Mouse (Mus musculus) limb, embryonic 10.5 days (tissue): ENCODE data around the gene Slc16a10. TPM values are rescaled to one million over a fixed set of nuclear protein-coding genes. Genes with fewer than 3 reads are reported as not detected.
A peak's percentile ranks its signal among the peaks of the same experiment; 100 is the strongest.

ENCODE experiments used
- DNase-seq: peaks from one replicate; pipeline ENCODE4 v3.0.0-alpha.2; 2017; ENCODE audit warnings: low spot score
- H3K27ac ChIP-seq: fragments of 300-500 bp; sonication (generic); 2 replicates; pipeline ENCODE4 v1.5.1; 2016; ENCODE audit warnings: mild to moderate bottlenecking
- H3K27me3 ChIP-seq: fragments of 300-500 bp; sonication (generic); 2 replicates; pipeline ENCODE4 v1.6.1; 2016; ENCODE audit warnings: low read depth, mild to moderate bottlenecking; ENCODE audit not compliant: poor library complexity, severe bottlenecking
- H3K36me3 ChIP-seq: fragments of 300-500 bp; sonication (generic); 2 replicates; pipeline ENCODE4 v1.6.1; 2016; ENCODE audit warnings: mild to moderate bottlenecking, moderate library complexity
- H3K4me1 ChIP-seq: fragments of 300-500 bp; sonication (generic); 2 replicates; pipeline ENCODE4 v1.6.1; 2016
- H3K4me3 ChIP-seq: fragments of 300-500 bp; sonication (generic); 2 replicates; pipeline ENCODE4 v1.5.1; 2016; ENCODE audit warnings: mild to moderate bottlenecking, moderate library complexity
- H3K9me3 ChIP-seq: fragments of 300-500 bp; sonication (generic); replicated peaks from 2 replicates; pipeline ENCODE4 v1.6.1; 2016; ENCODE audit warnings: mild to moderate bottlenecking
- WGBS: fragments of 180-500 bp; shearing (Covaris S2); methylation state at CpG from one replicate; pipeline ENCODE4 v1.1.7; 2016; 5-methylcytosine and 5-hydroxymethylcytosine counted together
- polyA plus RNA-seq: library from polyadenylated mRNA; unstranded; fragments of >200 nt; fragmentation: Nextera tagmentation; extraction: Ambion mirVana; gene quantifications from 2 replicates; pipeline ENCODE4 v1.2.1, GENCODE M21; 2016

The Slc16a10 gene
- polyA plus RNA-seq, 1 experiment from 2014 or later: 10.4 TPM

DNA sequence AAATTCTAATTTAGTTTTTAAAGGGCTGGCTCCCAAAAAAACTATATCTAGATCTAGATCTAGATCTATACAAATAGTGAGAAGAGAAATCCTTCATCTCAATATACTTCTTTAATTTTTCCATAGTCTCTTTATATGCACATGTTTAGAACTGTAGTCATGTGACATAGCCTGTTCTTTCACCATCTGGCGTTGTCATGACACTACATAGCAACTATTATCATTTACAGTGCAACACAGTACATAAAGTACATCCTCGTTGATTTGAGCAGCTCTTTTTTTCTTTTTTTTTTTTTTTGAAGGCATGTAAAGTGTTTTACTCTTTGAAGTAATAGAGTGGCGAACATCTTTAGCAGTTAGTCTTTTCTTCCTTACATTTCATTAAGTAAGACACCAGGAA, 22.6 kb downstream of the Slc16a10 start:
- no peak overlapping the region for H3K4me3 ChIP-seq
- 91% methylated on average over 3 of the region's 3 CpGs for WGBS
- H3K4me1 ChIP-seq: no peaks in the 10 kb centered on the region
- H3K9me3 ChIP-seq: no peaks in the 10 kb centered on the region
- H3K27ac ChIP-seq: no peak overlapping the region
- H3K27me3 ChIP-seq: no peaks in the 10 kb centered on the region
- no peaks in the 10 kb centered on the region for H3K36me3 ChIP-seq
- DNase-seq: no peak

DNA sequence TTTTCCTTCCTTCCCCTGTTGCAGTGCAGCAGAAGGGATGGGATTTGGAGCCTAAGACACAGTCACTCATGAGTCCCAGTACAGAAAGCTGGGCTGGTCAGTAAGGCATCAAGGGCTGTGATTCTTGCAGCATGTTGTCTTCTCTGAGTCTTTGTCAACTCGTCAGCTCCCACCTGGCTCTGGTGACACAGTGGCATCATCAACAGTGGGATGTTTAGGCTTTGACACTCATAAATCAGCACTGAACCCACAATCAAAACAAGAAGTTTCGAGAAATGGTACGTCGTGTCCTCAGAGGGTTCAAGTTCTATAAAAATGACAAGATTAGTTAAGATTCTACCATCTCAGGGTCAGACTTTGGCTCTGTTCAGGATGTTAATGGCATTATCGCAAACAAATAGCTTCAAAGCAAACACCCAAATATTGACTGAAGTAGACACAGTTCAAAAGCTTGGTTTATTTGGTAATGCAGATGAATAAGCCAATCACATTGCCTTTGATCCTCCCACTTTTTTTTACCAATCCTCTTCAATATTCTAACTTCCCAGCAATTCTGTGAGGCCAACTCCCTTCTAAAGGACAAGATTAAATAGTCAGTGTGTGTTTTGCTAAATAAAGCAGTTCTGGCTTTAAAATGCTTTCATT, 23.2 kb downstream of the Slc16a10 start:
- Histone ChIP-seq H3K4me1 (no peaks in the 10 kb centered on the region), H3K27me3 (no peaks in the 10 kb centered on the region), H3K36me3 (no peaks in the 10 kb centered on the region), H3K27ac (no peak overlapping the region), H3K4me3 (no peak overlapping the region), H3K9me3 (no peaks in the 10 kb centered on the region)
- WGBS: 83% methylated on average over 5 of the region's 5 CpGs
- DNase-seq: no peak

DNA sequence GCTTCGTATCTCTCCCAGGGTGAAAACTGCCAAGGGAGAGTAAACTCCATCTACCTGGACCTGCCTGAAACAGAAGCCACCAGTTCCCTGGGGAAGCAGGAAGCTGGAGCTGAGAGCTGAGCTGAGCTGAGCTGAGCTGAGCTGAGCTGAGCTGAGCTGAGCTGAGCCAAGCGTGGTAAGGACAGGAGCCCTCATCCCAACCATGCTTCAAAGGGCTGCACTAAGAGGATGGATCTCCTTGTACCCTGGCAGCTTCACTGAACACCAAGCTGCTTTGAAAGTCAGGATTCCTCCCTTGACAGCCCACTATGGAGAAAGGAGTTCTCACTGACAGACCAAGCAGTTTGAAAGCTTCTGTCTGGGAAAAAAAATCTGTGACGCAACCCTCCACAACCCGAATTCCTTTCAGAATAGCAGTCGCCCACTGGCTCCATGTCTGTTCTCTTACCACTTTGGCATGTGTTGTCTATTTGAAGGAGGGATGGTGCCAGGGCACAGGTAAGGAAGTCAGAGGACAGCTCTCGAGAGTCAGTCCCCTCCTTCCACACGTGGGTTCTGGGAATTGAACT, 28.5 kb downstream of the Slc16a10 start:
- no peak overlapping the region for H3K27ac ChIP-seq
- H3K9me3 ChIP-seq: no peaks in the 10 kb centered on the region
- DNase-seq: no peak
- WGBS: 87% methylated on average over 7 of the region's 7 CpGs
- H3K4me3 ChIP-seq: no peak overlapping the region
- H3K4me1 ChIP-seq: no peaks in the 10 kb centered on the region
- H3K27me3 ChIP-seq: no peaks in the 10 kb centered on the region
- no peaks in the 10 kb centered on the region for H3K36me3 ChIP-seq

DNA sequence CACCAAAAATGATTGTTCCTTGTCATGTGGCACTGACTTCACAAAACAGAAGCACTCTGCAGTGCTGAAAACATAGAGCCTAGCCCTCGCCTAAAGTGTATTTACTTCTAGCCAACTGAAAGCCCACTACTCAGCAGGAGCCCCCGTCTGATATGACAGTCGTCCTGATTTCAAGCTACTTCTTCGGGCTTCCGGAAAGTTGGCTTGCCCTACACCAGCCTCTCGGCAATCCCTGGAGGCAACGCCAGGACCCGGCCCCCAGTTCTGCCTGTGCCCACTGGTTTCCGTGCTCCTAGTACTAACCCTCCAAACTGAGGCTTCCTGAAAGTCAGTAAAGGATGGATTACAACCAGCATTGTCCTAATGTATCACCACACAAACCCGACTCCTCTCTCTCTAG, 29.8 kb downstream of the Slc16a10 start:
- WGBS: 91% methylated on average over 10 of the region's 10 CpGs
- no peak overlapping the region for H3K4me3 ChIP-seq
- DNase-seq: no peak
- no peaks in the 10 kb centered on the region for H3K9me3 ChIP-seq
- no peak overlapping the region for H3K27ac ChIP-seq
- no peaks in the 10 kb centered on the region for H3K36me3 ChIP-seq
- H3K27me3 ChIP-seq: no peaks in the 10 kb centered on the region
- H3K4me1 ChIP-seq: no peaks in the 10 kb centered on the region

DNA sequence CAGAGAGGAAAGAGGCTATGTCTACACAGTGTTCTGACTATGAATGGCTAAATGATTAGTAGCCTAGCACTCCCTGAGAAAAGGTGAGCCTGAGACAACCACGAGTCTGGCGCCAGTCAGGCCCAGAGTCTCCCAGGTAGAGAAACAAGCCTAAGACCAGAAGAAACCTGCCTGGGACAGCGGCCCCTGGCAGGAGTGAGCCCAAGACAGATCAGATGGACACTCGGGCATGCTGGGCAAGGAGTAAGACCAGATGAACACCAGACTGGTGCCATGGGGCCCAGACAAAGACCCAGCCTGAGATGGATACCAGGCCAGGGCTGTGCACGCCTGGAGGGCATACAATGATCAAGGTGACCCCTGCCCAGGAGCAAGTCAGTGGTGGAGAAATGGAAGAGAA, 32.5 kb downstream of the Slc16a10 start:
- H3K27ac ChIP-seq: no peak overlapping the region
- DNase-seq: peak; percentile 21
- no peak overlapping the region for H3K4me3 ChIP-seq
- H3K4me1 ChIP-seq: peaks cover 4% of the 10 kb centered on the region; the same call in 1 of the 2 replicates
- WGBS: 90% methylated on average over 5 of the region's 5 CpGs
- H3K27me3 ChIP-seq: no peaks in the 10 kb centered on the region
- no peaks in the 10 kb centered on the region for H3K36me3 ChIP-seq
- H3K9me3 ChIP-seq: no peaks in the 10 kb centered on the region

DNA sequence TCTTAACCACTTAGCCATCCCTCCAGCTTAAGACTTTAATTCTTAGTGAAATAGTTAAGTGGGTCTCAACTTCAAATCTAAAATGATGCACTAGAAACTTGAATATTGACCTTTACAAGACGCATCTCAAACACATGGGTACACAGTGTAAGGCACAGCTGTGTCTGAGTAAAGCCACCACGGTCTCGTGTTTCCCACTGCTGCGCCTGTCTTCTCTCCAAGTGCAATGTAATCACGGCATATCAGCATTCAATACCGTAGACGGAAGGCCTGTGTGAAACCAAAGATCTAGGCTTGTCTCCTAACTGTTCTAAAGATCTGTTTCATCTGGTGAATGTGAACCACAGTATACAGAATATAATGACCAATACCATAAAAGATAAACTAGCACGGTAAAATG, 33.1 kb downstream of the Slc16a10 start:
- Histone ChIP-seq H3K9me3 (no peaks in the 10 kb centered on the region), H3K4me3 (no peak overlapping the region), H3K27me3 (no peaks in the 10 kb centered on the region), H3K27ac (no peak overlapping the region), H3K36me3 (no peaks in the 10 kb centered on the region), H3K4me1 (peaks cover 4% of the 10 kb centered on the region; the same call in 1 of the 2 replicates)
- 87% methylated on average over 8 of the region's 8 CpGs for WGBS
- no peak for DNase-seq

DNA sequence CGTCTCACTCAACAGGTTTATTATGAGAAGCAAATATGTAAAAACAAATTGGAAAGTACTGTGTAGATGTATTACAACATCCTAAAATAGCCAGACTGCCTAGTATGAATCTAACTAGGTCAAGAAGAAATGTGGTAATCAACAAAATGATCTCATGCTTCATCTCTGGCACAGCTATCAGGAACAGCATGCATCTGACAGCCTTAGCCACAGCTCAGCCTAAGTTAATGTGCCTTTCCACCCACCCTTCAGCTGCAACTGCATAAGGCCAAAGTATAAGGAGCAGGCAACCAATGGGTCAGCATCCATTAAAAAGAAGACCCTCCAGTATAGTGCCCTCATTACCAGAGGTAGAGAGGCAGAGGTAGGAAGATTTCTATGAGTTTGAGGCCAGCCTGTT, 34.1 kb downstream of the Slc16a10 start:
- Histone ChIP-seq H3K4me1 (peaks cover 4% of the 10 kb centered on the region; the same call in 1 of the 2 replicates), H3K27ac (no peak overlapping the region), H3K27me3 (no peaks in the 10 kb centered on the region), H3K9me3 (no peaks in the 10 kb centered on the region), H3K4me3 (no peak overlapping the region), H3K36me3 (no peaks in the 10 kb centered on the region)
- DNase-seq: no peak
- 95% methylated on average over 1 of the region's 1 CpGs for WGBS

DNA sequence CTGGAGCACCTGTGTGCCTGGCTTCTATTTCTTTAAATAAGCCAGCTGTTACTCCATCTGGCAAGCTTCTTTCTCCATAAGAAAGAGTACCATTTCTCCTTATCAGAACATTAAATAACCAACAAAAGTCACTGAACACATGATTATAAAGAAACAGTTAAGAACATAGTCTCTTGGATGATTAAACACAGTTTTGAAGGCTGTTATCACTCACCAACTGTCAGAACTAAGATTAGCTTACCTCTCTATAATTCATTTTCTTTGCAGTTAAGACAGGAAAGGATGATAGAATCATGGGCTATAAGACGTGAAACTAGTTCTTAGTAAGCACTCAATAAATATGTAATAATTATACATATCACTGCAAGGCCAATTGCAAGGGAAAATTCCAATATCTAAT, 36.9 kb downstream of the Slc16a10 start:
- H3K27ac ChIP-seq: no peak overlapping the region
- no peak for DNase-seq
- H3K9me3 ChIP-seq: no peaks in the 10 kb centered on the region
- H3K4me3 ChIP-seq: no peak overlapping the region
- H3K27me3 ChIP-seq: no peaks in the 10 kb centered on the region
- peaks cover 4% of the 10 kb centered on the region; the same call in 1 of the 2 replicates for H3K4me1 ChIP-seq
- no peaks in the 10 kb centered on the region for H3K36me3 ChIP-seq
- 89% methylated on average over 1 of the region's 1 CpGs for WGBS

DNA sequence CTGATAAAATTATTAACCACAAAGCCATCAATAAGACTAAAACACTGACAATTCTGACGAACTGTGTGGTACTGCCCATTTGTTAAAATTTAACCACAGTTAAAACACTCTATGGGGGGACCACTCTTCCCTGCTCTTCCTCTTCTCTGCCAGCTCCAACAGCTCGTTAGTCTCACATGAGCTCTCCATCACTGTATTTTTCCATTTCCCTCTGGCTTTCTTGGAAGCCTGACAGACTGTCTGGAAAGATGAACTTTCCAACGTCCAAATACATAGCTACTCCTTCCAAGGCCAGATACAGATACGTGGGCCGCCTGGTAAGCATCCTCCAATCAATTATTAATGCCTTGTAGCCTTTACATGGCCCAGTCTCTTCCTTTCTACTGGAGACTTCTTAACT, 38.3 kb downstream of the Slc16a10 start:
- peak; percentile 8 for DNase-seq
- Histone ChIP-seq H3K36me3 (no peaks in the 10 kb centered on the region), H3K4me3 (no peak overlapping the region), H3K27me3 (no peaks in the 10 kb centered on the region), H3K27ac (no peak overlapping the region), H3K9me3 (no peaks in the 10 kb centered on the region), H3K4me1 (peaks cover 4% of the 10 kb centered on the region; the same call in 1 of the 2 replicates)
- WGBS: 85% methylated on average over 5 of the region's 5 CpGs

DNA sequence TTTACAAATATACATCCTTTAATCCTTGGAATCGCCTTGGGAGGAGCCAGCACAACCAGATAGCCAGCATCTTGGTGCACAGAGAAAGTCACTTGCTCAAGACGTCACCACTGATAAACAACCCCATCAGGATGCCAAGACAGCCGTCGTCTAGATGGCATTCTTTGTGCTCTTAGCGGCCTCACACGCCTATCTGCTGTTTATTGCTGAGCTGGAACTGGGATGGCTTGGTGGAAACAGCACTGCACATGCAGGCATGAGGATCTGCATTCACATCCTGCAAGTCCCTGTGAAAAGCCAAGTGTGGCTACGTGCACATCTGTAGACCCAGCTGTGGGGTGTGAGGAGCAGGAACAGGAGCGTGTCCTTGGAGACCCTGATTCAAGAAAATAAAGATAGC, 39.1 kb downstream of the Slc16a10 start:
- peaks cover 4% of the 10 kb centered on the region; the same call in 1 of the 2 replicates for H3K4me1 ChIP-seq
- no peak overlapping the region for H3K4me3 ChIP-seq
- no peaks in the 10 kb centered on the region for H3K27me3 ChIP-seq
- peak; percentile 25 for DNase-seq
- no peaks in the 10 kb centered on the region for H3K36me3 ChIP-seq
- no peaks in the 10 kb centered on the region for H3K9me3 ChIP-seq
- 70% methylated on average over 8 of the region's 8 CpGs for WGBS
- H3K27ac ChIP-seq: no peak overlapping the region

DNA sequence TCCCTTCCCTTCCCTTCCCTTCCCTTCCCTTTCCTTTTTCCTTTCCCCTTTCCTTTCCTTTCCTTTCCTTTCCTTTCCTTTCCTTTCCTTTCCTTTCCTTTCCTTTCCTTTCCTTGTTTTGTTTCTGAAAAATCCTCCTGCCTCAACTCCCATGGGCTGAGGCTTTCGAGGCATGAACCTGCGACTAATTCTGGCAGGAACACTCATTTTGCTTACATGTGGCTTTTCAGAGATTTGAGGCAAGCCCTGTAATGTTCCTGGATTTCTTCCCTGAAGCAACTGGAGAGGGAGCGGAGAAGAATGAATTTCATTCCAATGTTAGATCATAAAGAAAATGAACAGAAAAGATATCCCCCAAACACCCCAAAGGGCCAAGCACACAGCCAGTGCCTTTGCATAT, 39.9 kb downstream of the Slc16a10 start:
- 82% methylated on average over 3 of the region's 3 CpGs for WGBS
- Histone ChIP-seq H3K36me3 (no peaks in the 10 kb centered on the region), H3K27ac (no peak overlapping the region), H3K9me3 (no peaks in the 10 kb centered on the region), H3K4me1 (peaks cover 4% of the 10 kb centered on the region; the same call in 1 of the 2 replicates), H3K4me3 (no peak overlapping the region), H3K27me3 (no peaks in the 10 kb centered on the region)
- DNase-seq: no peak

DNA sequence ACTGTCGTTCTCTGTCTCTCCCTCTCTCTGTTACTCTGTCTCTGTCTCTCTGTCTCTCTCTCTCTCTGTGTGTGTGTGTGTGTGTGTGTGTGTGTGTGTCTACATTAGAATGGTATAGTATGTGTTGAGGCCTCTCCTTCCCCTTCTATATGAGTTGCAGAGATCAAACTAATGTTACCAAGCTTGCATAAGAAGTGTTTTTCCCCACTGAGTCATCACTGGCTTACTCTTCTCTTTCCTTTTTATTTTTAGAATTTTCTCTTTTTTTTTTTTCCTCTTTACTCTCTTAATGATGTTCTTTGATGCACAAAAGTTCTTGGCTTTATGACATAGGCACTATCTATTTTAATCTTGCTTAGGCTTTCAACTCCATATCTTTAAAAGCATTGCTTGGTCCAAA, 43.6 kb downstream of the Slc16a10 start:
- Histone ChIP-seq H3K4me3 (no peak overlapping the region), H3K9me3 (no peaks in the 10 kb centered on the region), H3K4me1 (no peaks in the 10 kb centered on the region), H3K27me3 (no peaks in the 10 kb centered on the region), H3K27ac (no peak overlapping the region), H3K36me3 (no peaks in the 10 kb centered on the region)
- DNase-seq: no peak
- 93% methylated on average over 1 of the region's 1 CpGs for WGBS

DNA sequence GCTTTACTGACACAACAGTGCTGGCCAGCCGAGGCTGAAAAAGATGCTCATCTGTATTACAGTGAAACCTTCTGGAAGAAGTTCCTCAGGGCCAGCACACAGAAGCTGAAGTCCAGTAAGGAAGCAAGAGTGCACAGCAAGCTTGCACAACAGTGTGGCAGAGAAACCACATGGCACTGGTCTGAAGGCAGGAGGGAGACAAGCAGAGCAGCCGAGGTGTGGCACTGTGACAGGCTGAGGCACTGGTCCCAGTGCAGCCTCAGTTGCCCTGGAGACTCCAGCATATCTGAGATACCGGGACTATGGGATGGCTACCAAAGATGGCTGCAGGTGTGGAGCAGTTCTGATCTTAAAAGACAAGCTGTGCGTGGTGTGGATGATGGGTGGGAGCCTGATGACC, 44.5 kb downstream of the Slc16a10 start:
- H3K4me1 ChIP-seq: no peaks in the 10 kb centered on the region
- H3K27me3 ChIP-seq: no peaks in the 10 kb centered on the region
- DNase-seq: no peak
- WGBS: 72% methylated on average over 4 of the region's 4 CpGs
- no peaks in the 10 kb centered on the region for H3K9me3 ChIP-seq
- no peaks in the 10 kb centered on the region for H3K36me3 ChIP-seq
- no peak overlapping the region for H3K4me3 ChIP-seq
- no peak overlapping the region for H3K27ac ChIP-seq

DNA sequence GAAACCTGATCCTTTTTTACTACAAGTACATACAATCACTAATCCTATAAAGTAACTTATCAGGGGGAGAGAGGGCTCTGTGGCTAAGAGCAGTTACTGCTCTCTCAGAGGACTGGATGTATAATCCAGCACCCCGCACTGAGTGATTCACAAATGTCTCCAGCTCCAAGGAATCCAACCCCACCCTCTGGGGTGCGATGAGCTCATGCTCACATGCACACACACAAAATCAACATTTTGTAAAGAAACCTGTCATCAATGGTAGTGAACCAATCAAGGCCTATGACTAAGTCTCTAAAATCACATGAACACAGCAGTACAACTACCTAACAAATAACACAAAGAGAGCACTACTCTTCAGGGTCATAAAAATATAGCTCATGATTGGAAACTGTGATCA, 47.3 kb downstream of the Slc16a10 start:
- no peak overlapping the region for H3K27ac ChIP-seq
- 92% methylated on average over 2 of the region's 2 CpGs for WGBS
- peak; percentile 7 for DNase-seq

More for the DNA sequence above, 47.3 kb downstream of the Slc16a10 start:
- H3K27me3 ChIP-seq: no peaks in the 10 kb centered on the region
- H3K36me3 ChIP-seq: no peaks in the 10 kb centered on the region
- no peak overlapping the region for H3K4me3 ChIP-seq
- H3K9me3 ChIP-seq: no peaks in the 10 kb centered on the region
- H3K4me1 ChIP-seq: no peaks in the 10 kb centered on the region; the same call in 1 of the 2 replicates
